Mouse (Mus musculus) kidney, postnatal 14 days (tissue): ENCODE measurements around the gene Mdm1.

Source experiments
- DNase-seq: peaks from one replicate; pipeline ENCODE4 v3.0.0; 2022; ENCODE audit warnings: mixed read lengths

The Mdm1 gene

GRCm38 (mm10) chr10:118141018-118141883 lies at the start of gene Mdm1:
Mdm1 (plus strand) TSS chr10:118141811.
- DNase-seq: peak; percentile 99

GRCm38 (mm10) chr10:118092745-118093144 lies 48.9 kb upstream of the Mdm1 start:
- no peak for DNase-seq

GRCm38 (mm10) chr10:118093728-118094127 lies 47.9 kb upstream of the Mdm1 start:
- DNase-seq: peak; percentile 20

GRCm38 (mm10) chr10:118094853-118095252 lies 46.8 kb upstream of the Mdm1 start:
- DNase-seq: no peak

- DNase-seq: no peak
Observed at GRCm38 (mm10) chr10:118096223-118096622, 45.4 kb upstream of the Mdm1 start.

- no peak for DNase-seq
Observed at GRCm38 (mm10) chr10:118097898-118098297, 43.7 kb upstream of the Mdm1 start.

- no peak for DNase-seq
Observed at GRCm38 (mm10) chr10:118100570-118100969, 41.0 kb upstream of the Mdm1 start.

GRCm38 (mm10) chr10:118101056-118101455 lies 40.6 kb upstream of the Mdm1 start:
- DNase-seq: no peak

- DNase-seq: peak; percentile 88
Observed at GRCm38 (mm10) chr10:118103020-118103666, 38.5 kb upstream of the Mdm1 start.

- DNase-seq: no peak
Observed at GRCm38 (mm10) chr10:118103906-118104305, 37.7 kb upstream of the Mdm1 start.

GRCm38 (mm10) chr10:118107031-118107430 lies 34.6 kb upstream of the Mdm1 start:
- no peak for DNase-seq

- peak; percentile 74 for DNase-seq
Observed at GRCm38 (mm10) chr10:118110006-118110920, 31.3 kb upstream of the Mdm1 start.

GRCm38 (mm10) chr10:118110921-118111301 lies 30.7 kb upstream of the Mdm1 start:
- peak; percentile 24 for DNase-seq

- DNase-seq: no peak
Observed at GRCm38 (mm10) chr10:118111621-118112020, 30.0 kb upstream of the Mdm1 start.

- no peak for DNase-seq
Observed at GRCm38 (mm10) chr10:118112294-118112893, 29.2 kb upstream of the Mdm1 start.

GRCm38 (mm10) chr10:118113256-118113682 lies 28.3 kb upstream of the Mdm1 start:
- no peak for DNase-seq

GRCm38 (mm10) chr10:118114271-118114670 lies 27.3 kb upstream of the Mdm1 start:
- DNase-seq: no peak

- DNase-seq: no peak
Observed at GRCm38 (mm10) chr10:118116456-118116855, 25.2 kb upstream of the Mdm1 start.

GRCm38 (mm10) chr10:118121047-118121936 lies 20.3 kb upstream of the Mdm1 start:
- DNase-seq: no peak

- DNase-seq: no peak
Observed at GRCm38 (mm10) chr10:118121937-118122285, 19.7 kb upstream of the Mdm1 start.

GRCm38 (mm10) chr10:118122441-118123162 lies 19.0 kb upstream of the Mdm1 start:
- DNase-seq: no peak
